Mouse (Mus musculus) adipose tissue, adult 10 weeks (tissue): ENCODE data around the gene Crygc. TPM values are rescaled to one million over a fixed set of nuclear protein-coding genes. Genes with fewer than 3 reads are reported as not detected.

Source experiments
- polyA plus RNA-seq: library from polyadenylated mRNA; stranded (reverse); fragments of 350-450 nt; fragmentation: Illumina TruSeq; extraction: RNeasy Lipid Tissue Mini Kit (QIAGEN cat#74804); gene quantifications from one replicate; pipeline ENCODE4 v1.2.3, GENCODE M21; 2014; ENCODE audit warnings: low read depth, low replicate concordance

The Crygc gene
- polyA plus RNA-seq, result not detected

GRCm38 (mm10) chr1:65073589-65073988, at the start of gene Crygc:
Gene Crygc (minus strand): TSS chr1:65073689.

GRCm38 (mm10) chr1:65122574-65123372, 49.3 kb upstream of the Crygc start, which contains the start of gene D630023F18Rik:
Gene D630023F18Rik (minus strand): TSS chr1:65123214.

GRCm38 (mm10) chr1:65119438-65119837, 45.9 kb upstream of the Crygc start, which contains the start of gene Gm28845:
Gene Gm28845 (minus strand): TSS chr1:65119558.

GRCm38 (mm10) chr1:65103273-65103672, 29.8 kb upstream of the Crygc start, which contains the start of gene Cryga:
Gene Cryga (minus strand): TSS chr1:65103373.

GRCm38 (mm10) chr1:65082188-65082587, 8.7 kb upstream of the Crygc start, which contains the start of gene Crygb:
Gene Crygb (minus strand): TSS chr1:65082288.

GRCm38 (mm10) chr1:65063352-65063751, 10.1 kb downstream of the Crygc start, which contains the start of gene Crygd:
Gene Crygd (minus strand): TSS chr1:65063452.

GRCm38 (mm10) chr1:65050952-65051351, 22.5 kb downstream of the Crygc start, which contains the start of gene Cryge:
Gene Cryge (minus strand): TSS chr1:65051149.

GRCm38 (mm10) chr1:65032641-65033040, 40.8 kb downstream of the Crygc start, which contains the start of gene Akr1cl:
Gene Akr1cl (minus strand): TSS chr1:65032759.

Other genes starting within 250 kb of the Crygc start
- 6.6 TPM for gene Plekhm3, start 116.9 kb downstream of the Crygc start, polyA plus RNA-seq
- gene Akr1cl, start 40.9 kb downstream of the Crygc start, polyA plus RNA-seq, result 5.0 TPM
- gene Cryge, start 22.5 kb downstream of the Crygc start, polyA plus RNA-seq, result not detected
- not detected for gene Crygd, start 10.2 kb downstream of the Crygc start, polyA plus RNA-seq
- gene Crygb, start 8.6 kb upstream of the Crygc start, polyA plus RNA-seq, result not detected
- gene Cryga, start 29.7 kb upstream of the Crygc start, polyA plus RNA-seq, result not detected
- not detected for gene Gm28845, start 45.9 kb upstream of the Crygc start, polyA plus RNA-seq
- not detected for gene D630023F18Rik, start 49.5 kb upstream of the Crygc start, polyA plus RNA-seq
- 106 TPM for gene Idh1, start 112.8 kb upstream of the Crygc start, polyA plus RNA-seq
- gene Pikfyve, start 113.0 kb upstream of the Crygc start, polyA plus RNA-seq, result 10.2 TPM
- gene Pth2r, start 208.4 kb upstream of the Crygc start, polyA plus RNA-seq, result not detected